Comparison of ENCODE assay signal across 8 mouse cellular contexts in the genomic region with DNA sequence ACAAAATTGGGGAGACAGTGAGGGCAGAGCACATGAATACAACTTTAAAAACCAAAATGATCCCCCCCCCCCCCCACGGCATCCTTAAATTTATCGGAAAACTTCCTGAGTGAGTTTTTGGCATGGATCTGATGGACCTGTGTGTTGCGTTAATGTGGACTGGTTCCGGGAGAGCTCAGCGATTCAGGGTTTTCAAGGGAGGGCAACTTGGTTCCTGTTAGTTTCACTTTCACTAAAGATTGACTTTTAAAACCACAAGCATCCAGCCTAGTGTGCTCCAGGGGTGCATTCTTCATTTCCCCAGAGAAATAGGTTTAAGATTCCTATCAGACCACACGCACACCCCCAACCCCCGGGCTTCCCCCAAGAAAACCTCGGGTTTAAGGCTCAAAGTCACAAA. TPM values are rescaled to one million over a fixed set of nuclear protein-coding genes. Genes with fewer than 3 reads are reported as not detected.
DNase-seq lines count a peak whose midpoint lies in the region; ATAC-seq lines count a peak whose summit lies in the region.

No protein-coding gene starts in this region.

- DNase-seq in adrenal gland, postnatal 14 days, result peak; percentile 43
- DNase-seq in adrenal gland, adult 18-20 months (ENCODE audit: low spot score in 2 of 2), result no peak
- DNase-seq in hindbrain, embryonic 11.5 days (ENCODE audit: low spot score), result no peak
- no peak for DNase-seq in liver, embryonic 11.5 days (ENCODE audit: low spot score)
- DNase-seq in naive thymus-derived CD4-positive, alpha-beta T cell, adult 2 months (ENCODE audit: low read depth), result peak; percentile 75
- DNase-seq in urinary bladder, postnatal 10 days (ENCODE audit: low spot score), result no peak
- no peak for DNase-seq in yolk sac, embryonic 10.5 days (ENCODE audit: low spot score)

- no peak overlapping the region for H3K27ac ChIP-seq in hindbrain, embryonic 11.5 days (ENCODE audit: low read depth, low read length)
- no peak overlapping the region for H3K27ac ChIP-seq in liver, embryonic 11.5 days (ENCODE audit: low read depth, low read length)

- H3K4me3 ChIP-seq in hindbrain, embryonic 11.5 days (ENCODE audit: low read depth, low read length), result peak overlapping the region; percentile 78; the same call in 1 of the 2 replicates
- peak overlapping the region; percentile 59 for H3K4me3 ChIP-seq in liver, embryonic 11.5 days (ENCODE audit: low read depth, low read length)

- ATAC-seq in common myeloid progenitor, adult 5-6 weeks (replicated peaks; ENCODE audit: low read depth, poor library complexity, severe bottlenecking), result peak; percentile 35
- ATAC-seq in hindbrain, embryonic 11.5 days (ENCODE audit: low FRiP score), result no peak
- no peak for ATAC-seq in liver, embryonic 11.5 days (replicated peaks; ENCODE audit: low FRiP score)

- H3K4me1 ChIP-seq in hindbrain, embryonic 11.5 days (replicated peaks; ENCODE audit: control insufficient read depth, insufficient read depth, low read length), result no peaks in the 10 kb centered on the region
- peaks cover 8% of the 10 kb centered on the region for H3K4me1 ChIP-seq in liver, embryonic 11.5 days (replicated peaks; ENCODE audit: control insufficient read depth, insufficient read depth, low read length)

- peak overlapping the region; percentile 87; the same call in 1 of the 2 replicates for H3K9ac ChIP-seq in hindbrain, embryonic 11.5 days (ENCODE audit: low read depth, low read length)
- no peak overlapping the region for H3K9ac ChIP-seq in liver, embryonic 11.5 days (ENCODE audit: low read depth, low read length)

- peak overlapping the region; percentile 91 for H3K4me2 ChIP-seq in hindbrain, embryonic 11.5 days (replicated peaks; ENCODE audit: low read depth, low read length)
- H3K4me2 ChIP-seq in liver, embryonic 11.5 days, result peak overlapping the region; percentile 83

- H3K36me3 ChIP-seq in hindbrain, embryonic 11.5 days (ENCODE audit: control insufficient read depth, insufficient read depth, low read length), result no peaks in the 10 kb centered on the region
- H3K36me3 ChIP-seq in liver, embryonic 11.5 days (ENCODE audit: control insufficient read depth, insufficient read depth, low read length), result no peaks in the 10 kb centered on the region

- peaks cover 3% of the 10 kb centered on the region for H3K27me3 ChIP-seq in hindbrain, embryonic 11.5 days (ENCODE audit: control insufficient read depth, insufficient read depth, low read length)
- H3K27me3 ChIP-seq in liver, embryonic 11.5 days (replicated peaks; ENCODE audit: control insufficient read depth, insufficient read depth, low read length), result peaks cover 30% of the 10 kb centered on the region

- no peaks in the 10 kb centered on the region for H3K9me3 ChIP-seq in hindbrain, embryonic 11.5 days (ENCODE audit: control insufficient read depth, low read length)
- H3K9me3 ChIP-seq in liver, embryonic 11.5 days (ENCODE audit: control insufficient read depth, low read length), result no peaks in the 10 kb centered on the region

- 46% methylated on average over 8 of the region's 8 CpGs for WGBS in hindbrain, embryonic 11.5 days
- WGBS in liver, embryonic 11.5 days, result 25% methylated on average over 8 of the region's 8 CpGs

RNA-seq across cellular contexts. Expression of a gene that starts 1.2 kb away (rescaled TPM):
- 10.2 and 11.2 TPM in 2 replicates for total RNA-seq in adrenal gland, postnatal 14 days (2021)
- total RNA-seq in adrenal gland, adult 18-20 months (2021), result 1 to 10 TPM; 5.7 to 9.0 TPM
- 3.5 and 4.4 TPM in 2 replicates for total RNA-seq in common myeloid progenitor, adult 5-6 weeks (2017)
- 6.0 and 9.3 TPM in 2 replicates for polyA plus RNA-seq in hindbrain, embryonic 11.5 days (2014; fragmentation: Nextera tagmentation; extraction: Ambion mirVana)
- 1.9 and 3.2 TPM in 2 replicates for polyA plus RNA-seq in liver, embryonic 11.5 days (2014; fragmentation: Nextera tagmentation; extraction: Ambion mirVana)

RNA-seq across cellular contexts. Expression of a gene that starts 1.4 kb away (rescaled TPM):
- total RNA-seq in adrenal gland, postnatal 14 days (2021), result 23.0 and 35.1 TPM in 2 replicates
- total RNA-seq in adrenal gland, adult 18-20 months (2021), result 10 to 100 TPM; 15.9 to 17.9 TPM
- 7.9 and 9.9 TPM in 2 replicates for total RNA-seq in common myeloid progenitor, adult 5-6 weeks (2017)
- polyA plus RNA-seq in hindbrain, embryonic 11.5 days (2014; fragmentation: Nextera tagmentation; extraction: Ambion mirVana), result 3.2 and 3.4 TPM in 2 replicates
- polyA plus RNA-seq in liver, embryonic 11.5 days (2014; fragmentation: Nextera tagmentation; extraction: Ambion mirVana), result 6.4 and 8.5 TPM in 2 replicates

Comparison
In these comparisons a context has a peak if more than half of its experiments do, and no peak if none do; other contexts are left out.
1. DNase-seq: peak in adrenal gland, postnatal 14 days (single experiment) and naive thymus-derived CD4-positive, alpha-beta T cell, adult 2 months (single experiment); none in adrenal gland, adult 18-20 months (0 of 2), hindbrain, embryonic 11.5 days (single experiment), liver, embryonic 11.5 days (single experiment), urinary bladder, postnatal 10 days (single experiment) and yolk sac, embryonic 10.5 days (single experiment).